ENCODE assay signal across 9 mouse cellular contexts in genomic region chr5:130037752-130038455, GRCm38 (mm10). TPM values are rescaled to one million over a fixed set of nuclear protein-coding genes. Genes with fewer than 3 reads are reported as not detected.
DNase-seq lines count a peak whose midpoint lies in the region; ATAC-seq and TF ChIP-seq lines count a peak whose summit lies in the region.
"Had no signal": no experiment of that assay in that cellular context is flagged by ENCODE, and none has a peak within 500 bp of the region (broad histone marks: within the 10 kb centered on the region; RNA-seq: fewer than 3 reads in every experiment).

No protein-coding gene starts in this region.

- H3K27me3 ChIP-seq in forebrain, postnatal 0 days (ENCODE audit: insufficient read depth, low read length) = no peaks in the 10 kb centered on the region
- H3K27me3 ChIP-seq in forebrain, embryonic 15.5 days = no peaks in the 10 kb centered on the region
- H3K27me3 ChIP-seq in heart, embryonic 16.5 days (ENCODE audit: control insufficient read depth, insufficient read depth, low read length) = peaks cover 3% of the 10 kb centered on the region

- H3K36me3 ChIP-seq in forebrain, postnatal 0 days (ENCODE audit: insufficient read depth) = peaks cover 31% of the 10 kb centered on the region
- peaks cover 45% of the 10 kb centered on the region for H3K36me3 ChIP-seq in forebrain, embryonic 15.5 days
- H3K36me3 ChIP-seq in heart, embryonic 16.5 days (ENCODE audit: control insufficient read depth, insufficient read depth) = peaks cover 29% of the 10 kb centered on the region

- H3K4me3 ChIP-seq in forebrain, postnatal 0 days (ENCODE audit: low read depth, low read length) = no peak overlapping the region
- H3K4me3 ChIP-seq in forebrain, embryonic 15.5 days = no peak overlapping the region
- no peak overlapping the region for H3K4me3 ChIP-seq in heart, embryonic 16.5 days (ENCODE audit: low read length)

- no peak overlapping the region for H3K9ac ChIP-seq in forebrain, postnatal 0 days
- H3K9ac ChIP-seq in forebrain, embryonic 15.5 days (replicated peaks) = no peak overlapping the region
- no peak overlapping the region for H3K9ac ChIP-seq in heart, embryonic 16.5 days (ENCODE audit: low read length)

- no peak overlapping the region for H3K4me2 ChIP-seq in forebrain, postnatal 0 days (ENCODE audit: low read depth)
- H3K4me2 ChIP-seq in forebrain, embryonic 15.5 days (replicated peaks) = no peak overlapping the region
- H3K4me2 ChIP-seq in heart, embryonic 16.5 days (ENCODE audit: low read depth, low read length) = no peak overlapping the region

- H3K4me1 ChIP-seq in forebrain, postnatal 0 days (ENCODE audit: insufficient read depth) = no peaks in the 10 kb centered on the region
- no peaks in the 10 kb centered on the region for H3K4me1 ChIP-seq in forebrain, embryonic 15.5 days
- H3K4me1 ChIP-seq in heart, embryonic 16.5 days (ENCODE audit: control insufficient read depth, insufficient read depth, low read length) = 0 out of 2 replicates have a peak, but pooled peaks cover 3% of the 10 kb centered on the region

- DNase-seq in forebrain, postnatal 0 days = peak; percentile 62
- peak; percentile 63 for DNase-seq in WW6 (ENCODE audit: low read depth, low spot score)
- DNase-seq in layer of hippocampus, adult 9-10 months (ENCODE audit: low spot score) = peak; percentile 35
- peak; percentile 60 for DNase-seq in lung, postnatal 25 days (ENCODE audit: low spot score)
- DNase-seq in spleen, postnatal 10 days (ENCODE audit: low spot score in 2 of 2) = peak; percentile 41 to 71

- H3K9me3 ChIP-seq in forebrain, postnatal 0 days (ENCODE audit: low read length) = no peaks in the 10 kb centered on the region
- no peaks in the 10 kb centered on the region for H3K9me3 ChIP-seq in forebrain, embryonic 15.5 days
- no peaks in the 10 kb centered on the region for H3K9me3 ChIP-seq in heart, embryonic 16.5 days (replicated peaks; ENCODE audit: control insufficient read depth, low read length)

- no peak for ATAC-seq in forebrain, postnatal 0 days
- ATAC-seq in forebrain, embryonic 15.5 days (replicated peaks) = no peak
- ATAC-seq in common myeloid progenitor, adult 5-6 weeks (replicated peaks; ENCODE audit: low read depth, poor library complexity, severe bottlenecking) = peak; percentile 82
- ATAC-seq in heart, embryonic 16.5 days (replicated peaks; ENCODE audit: extremely low read depth, insufficient read depth, low FRiP score) = peak; percentile 78

- H3K27ac ChIP-seq in forebrain, postnatal 0 days (ENCODE audit: low read depth, low read length) = no peak overlapping the region
- no peak overlapping the region for H3K27ac ChIP-seq in forebrain, embryonic 15.5 days (replicated peaks)
- no peak overlapping the region for H3K27ac ChIP-seq in heart, embryonic 16.5 days (ENCODE audit: low read length)
- H3K27ac ChIP-seq: macrophage had no signal

- 63% methylated on average over 19 of the region's 19 CpGs for WGBS in forebrain, postnatal 0 days
- 64% methylated on average over 19 of the region's 19 CpGs for WGBS in forebrain, embryonic 15.5 days
- WGBS in heart, embryonic 16.5 days = 56% methylated on average over 19 of the region's 19 CpGs

- peak; percentile 73 for TF ChIP-seq CTCF in forebrain, postnatal 0 days (IDR thresholded peaks at IDR 0.05; ENCODE audit: low read depth)

RNA-seq across cellular contexts. Expression of gene Crcp, which starts 8.8 kb away (rescaled TPM):
- 63.2 and 69.1 TPM in 2 replicates for total RNA-seq in forebrain, postnatal 0 days (2014; rRNA removed)
- polyA plus RNA-seq in forebrain, postnatal 0 days (2015; fragmentation: Nextera tagmentation; extraction: Ambion mirVana) = 87.1 and 91.2 TPM in 2 replicates
- polyA plus RNA-seq in forebrain, embryonic 15.5 days (2015; fragmentation: Nextera tagmentation; extraction: Ambion mirVana) = 72.9 and 82.8 TPM in 2 replicates
- 40.0 and 42.2 TPM in 2 replicates for total RNA-seq in common myeloid progenitor, adult 5-6 weeks (2017)
- polyA plus RNA-seq in heart, embryonic 16.5 days (2015; fragmentation: Nextera tagmentation; extraction: Ambion mirVana) = 24.4 and 26.2 TPM in 2 replicates

RNA-seq across cellular contexts. Expression of gene Asl, which starts 8.9 kb away (rescaled TPM):
- 28.7 and 33.2 TPM in 2 replicates for total RNA-seq in forebrain, postnatal 0 days (2014; rRNA removed)
- polyA plus RNA-seq in forebrain, postnatal 0 days (2015; fragmentation: Nextera tagmentation; extraction: Ambion mirVana) = 32.5 and 39.3 TPM in 2 replicates
- 23.1 and 29.5 TPM in 2 replicates for polyA plus RNA-seq in forebrain, embryonic 15.5 days (2015; fragmentation: Nextera tagmentation; extraction: Ambion mirVana)
- 16.8 and 25.2 TPM in 2 replicates for total RNA-seq in common myeloid progenitor, adult 5-6 weeks (2017)
- polyA plus RNA-seq in heart, embryonic 16.5 days (2015; fragmentation: Nextera tagmentation; extraction: Ambion mirVana) = 20.8 and 23.0 TPM in 2 replicates

RNA-seq across cellular contexts. Expression of gene Gusb, which starts 35.1 kb away (rescaled TPM):
- total RNA-seq in forebrain, postnatal 0 days (2014; rRNA removed) = 17.2 and 19.9 TPM in 2 replicates
- polyA plus RNA-seq in forebrain, postnatal 0 days (2015; fragmentation: Nextera tagmentation; extraction: Ambion mirVana) = 27.7 and 29.3 TPM in 2 replicates
- 17.6 TPM in 2 replicates for polyA plus RNA-seq in forebrain, embryonic 15.5 days (2015; fragmentation: Nextera tagmentation; extraction: Ambion mirVana)
- 50.5 and 61.8 TPM in 2 replicates for total RNA-seq in common myeloid progenitor, adult 5-6 weeks (2017)
- 36.8 and 40.1 TPM in 2 replicates for polyA plus RNA-seq in heart, embryonic 16.5 days (2015; fragmentation: Nextera tagmentation; extraction: Ambion mirVana)

RNA-seq across cellular contexts. Expression of gene Tpst1, which starts 35.2 kb away (rescaled TPM):
- total RNA-seq in forebrain, postnatal 0 days (2014; rRNA removed) = 50.7 and 55.3 TPM in 2 replicates
- 50.3 and 55.4 TPM in 2 replicates for polyA plus RNA-seq in forebrain, postnatal 0 days (2015; fragmentation: Nextera tagmentation; extraction: Ambion mirVana)
- polyA plus RNA-seq in forebrain, embryonic 15.5 days (2015; fragmentation: Nextera tagmentation; extraction: Ambion mirVana) = 57.5 and 57.7 TPM in 2 replicates
- total RNA-seq in common myeloid progenitor, adult 5-6 weeks (2017) = 2.7 and 7.8 TPM in 2 replicates
- polyA plus RNA-seq in heart, embryonic 16.5 days (2015; fragmentation: Nextera tagmentation; extraction: Ambion mirVana) = 26.5 and 27.6 TPM in 2 replicates

Comparison
In these comparisons a context has a peak if more than half of its experiments do, and no peak if none do; other contexts are left out.
1. ATAC-seq: peak in common myeloid progenitor, adult 5-6 weeks (single experiment) and heart, embryonic 16.5 days (single experiment); none in forebrain, postnatal 0 days (single experiment) and forebrain, embryonic 15.5 days (single experiment).
2. Peak in every context shown above with its lines, with median percentiles within 50 percentile points of each other: DNase-seq.